Mouse (Mus musculus) adipocyte (in vitro differentiated cells): ENCODE data around the gene Cd93.
A peak's percentile ranks its signal among the peaks of the same experiment; 100 is the strongest.

ENCODE experiments used
- DNase-seq: peaks from one replicate; pipeline ENCODE4 v3.0.0-alpha.2; 2016; ENCODE audit warnings: low spot score

Cd93 gene

GRCm38 (mm10) chr2:148442172-148442571 is 1.2 kb downstream of the Cd93 start:
- no peak for DNase-seq

DNA sequence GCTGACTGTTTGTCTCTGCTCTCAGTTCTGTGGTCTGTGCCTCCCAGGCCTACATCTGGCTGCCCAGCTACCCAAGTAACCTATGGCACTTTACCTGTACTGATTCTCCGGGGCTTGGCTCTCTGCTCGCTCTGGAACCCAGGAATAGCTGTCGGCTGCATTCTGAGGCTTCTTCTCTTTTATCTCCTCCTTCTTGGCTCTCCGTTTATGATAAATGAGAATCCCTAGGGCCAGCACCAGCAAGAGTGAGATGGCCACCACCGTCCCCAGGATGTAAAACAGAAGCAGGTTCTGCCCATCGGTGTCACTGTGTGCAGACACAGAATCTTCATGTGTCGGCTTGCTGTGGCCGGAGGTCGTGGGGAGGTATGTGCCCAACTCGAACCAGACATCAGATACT is 1.9 kb downstream of the Cd93 start:
- no peak for DNase-seq

DNA sequence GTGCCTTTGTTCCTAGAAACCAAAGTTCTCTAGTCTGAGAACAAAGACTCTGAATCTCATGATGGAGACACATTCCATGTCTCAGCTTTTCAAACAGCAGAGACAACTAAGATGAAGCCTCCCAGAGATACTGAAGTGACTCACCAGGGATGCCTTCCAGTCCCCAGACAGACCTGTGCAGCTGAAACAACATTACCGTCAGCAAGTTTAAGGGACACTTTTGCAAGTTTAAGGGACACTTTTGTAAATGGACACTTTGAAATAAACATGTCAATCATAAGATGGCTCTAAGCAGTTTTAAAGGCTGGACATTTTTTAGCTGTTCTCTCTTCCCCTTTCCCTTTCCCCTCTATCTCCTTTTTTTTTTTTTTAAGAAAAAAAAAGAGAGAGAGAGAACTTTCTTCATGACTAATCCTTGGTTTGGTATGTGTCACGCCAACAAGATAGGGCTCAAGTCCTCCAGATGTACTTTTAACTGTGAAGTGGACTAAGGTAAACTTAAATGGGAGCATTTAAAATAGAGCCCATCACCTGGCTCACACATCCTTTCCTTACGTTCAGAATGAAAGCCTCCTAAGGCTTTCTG is 3.6 kb downstream of the Cd93 start:
- peak; percentile 29 for DNase-seq

DNA sequence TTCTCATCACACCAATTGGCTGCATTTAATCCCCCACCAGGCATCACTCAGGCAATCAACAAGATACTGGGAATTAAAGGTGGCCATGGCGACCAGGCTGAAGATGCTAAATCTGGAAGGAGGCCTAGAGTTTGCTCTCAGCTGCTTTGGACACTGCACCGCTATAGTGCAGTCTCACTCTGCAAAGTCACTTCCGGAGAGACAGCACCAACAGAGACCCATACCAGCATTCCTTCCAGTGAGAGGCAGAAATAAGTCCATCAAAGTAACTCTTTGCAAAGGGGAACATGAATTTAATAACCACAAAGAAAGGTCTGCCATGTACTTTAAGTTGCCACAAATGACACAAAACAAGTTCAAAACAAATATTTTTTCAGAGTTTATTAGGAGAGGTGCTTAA is 7.1 kb downstream of the Cd93 start:
- no peak for DNase-seq

DNA sequence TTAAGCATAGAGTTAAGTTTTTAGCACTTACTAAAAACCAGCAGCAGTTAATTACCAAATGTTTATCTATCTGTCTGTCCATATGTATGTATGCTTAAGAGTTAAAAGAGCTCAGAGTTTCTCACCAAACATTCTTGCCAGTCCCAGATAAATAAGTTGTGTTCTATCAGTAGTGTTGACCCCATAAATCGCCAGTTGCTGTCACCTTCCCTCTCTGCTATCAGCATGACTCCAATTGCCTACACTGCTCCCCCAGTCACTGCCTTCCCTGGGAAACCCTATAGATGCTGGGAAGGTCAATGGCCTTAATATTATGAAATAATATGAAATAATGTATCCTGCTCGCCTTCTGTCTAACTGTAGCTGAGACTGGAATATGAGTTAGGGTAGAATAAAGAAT is 11.0 kb downstream of the Cd93 start:
- no peak for DNase-seq

GRCm38 (mm10) chr2:148430941-148431340 is 12.4 kb downstream of the Cd93 start:
- no peak for DNase-seq

DNA sequence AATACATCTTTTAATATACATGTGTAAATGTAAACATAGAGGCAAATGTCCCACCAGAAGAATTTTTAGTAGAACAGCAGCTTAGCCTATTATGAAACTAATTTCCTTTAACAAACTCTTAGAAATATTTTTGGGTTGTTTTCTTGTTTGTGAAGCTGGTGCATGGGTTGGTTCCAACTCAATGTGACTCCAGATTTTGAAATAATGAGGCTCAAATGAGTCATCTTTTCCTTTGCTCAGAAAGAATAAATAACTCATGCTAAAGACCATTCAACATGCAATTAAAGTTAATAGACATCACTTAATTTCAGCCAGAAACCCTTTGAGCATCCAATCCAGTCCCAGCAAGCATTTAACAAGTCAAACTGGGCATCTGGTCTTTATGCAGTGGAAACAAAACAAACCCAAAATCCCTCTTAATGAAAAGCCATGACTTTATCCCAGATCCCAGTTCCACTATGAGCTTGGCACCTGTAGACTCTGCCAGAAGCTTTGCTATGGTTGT is 14.3 kb downstream of the Cd93 start:
- DNase-seq = peak; percentile 87

DNA sequence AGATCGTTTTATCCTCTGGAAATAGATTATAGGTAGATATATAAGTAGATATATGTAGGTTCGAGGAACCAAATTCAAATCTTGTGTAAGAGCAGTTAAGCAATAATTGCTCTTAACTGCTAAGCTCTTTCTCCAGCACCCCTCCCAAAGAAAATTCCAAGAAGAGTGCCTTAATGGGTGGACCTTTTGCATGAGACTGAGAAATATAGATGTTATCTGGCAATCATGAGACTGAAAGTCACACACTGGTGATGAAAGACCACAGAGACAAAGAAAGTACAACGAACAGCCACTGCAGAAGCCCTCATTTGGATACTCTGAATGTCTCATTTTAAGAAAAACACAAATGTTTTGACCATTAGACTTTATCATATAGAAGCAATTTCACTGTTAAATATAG is 14.8 kb downstream of the Cd93 start:
- peak; percentile 63 for DNase-seq

DNA sequence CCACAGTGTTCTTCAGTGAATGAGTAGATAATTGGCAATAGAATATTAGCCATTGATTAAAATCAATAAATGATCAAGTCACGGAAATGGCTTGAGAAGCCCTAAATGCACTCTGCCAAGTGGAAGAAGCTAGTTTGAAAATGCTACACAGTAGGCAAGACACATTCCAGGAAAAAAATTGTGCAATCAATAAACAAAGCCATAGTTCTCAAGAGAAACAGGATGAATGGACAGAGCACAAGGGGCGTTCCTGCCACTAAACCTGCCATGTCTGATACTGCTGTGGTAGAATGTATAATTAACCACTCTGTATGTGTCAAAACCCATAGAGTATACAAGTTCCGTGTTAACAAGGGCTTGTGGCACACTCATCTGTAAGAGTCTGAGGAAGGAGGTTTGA is 15.8 kb downstream of the Cd93 start:
- peak; percentile 78 for DNase-seq

DNA sequence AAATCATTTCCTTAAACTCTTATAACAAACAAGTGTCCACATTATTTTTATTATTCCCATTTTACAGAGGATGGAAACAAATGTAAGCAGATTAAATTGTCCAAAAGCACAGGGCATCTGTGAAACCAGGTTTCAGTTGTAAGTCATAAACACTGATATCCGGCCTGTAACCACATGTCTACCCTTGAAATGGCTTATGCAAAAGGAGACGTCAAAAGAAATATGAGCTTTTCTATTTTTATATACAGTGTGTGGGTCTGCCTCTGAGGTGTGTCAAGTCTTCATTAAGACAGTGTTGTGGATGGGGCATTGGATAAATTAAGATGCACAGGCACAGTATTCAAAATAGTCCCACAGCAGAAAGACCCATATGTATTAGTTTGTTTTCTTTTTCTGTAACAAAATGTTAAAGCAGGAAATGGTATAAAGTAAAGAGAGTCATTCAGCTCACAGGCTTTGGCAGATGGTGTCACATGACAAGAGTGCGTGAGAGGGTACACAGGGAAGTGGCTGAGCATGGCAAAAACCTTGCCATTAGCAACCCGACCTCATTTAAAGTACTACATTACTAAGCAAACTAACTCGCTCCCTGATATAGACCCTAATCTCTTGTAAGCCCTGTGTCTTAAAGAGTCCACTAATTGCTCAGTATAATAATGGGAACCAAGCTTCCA is 17.5 kb downstream of the Cd93 start:
- no peak for DNase-seq

- no peak for DNase-seq
These were observed 21.7 kb downstream of the Cd93 start for GRCm38 (mm10) chr2:148421706-148422105.

DNA sequence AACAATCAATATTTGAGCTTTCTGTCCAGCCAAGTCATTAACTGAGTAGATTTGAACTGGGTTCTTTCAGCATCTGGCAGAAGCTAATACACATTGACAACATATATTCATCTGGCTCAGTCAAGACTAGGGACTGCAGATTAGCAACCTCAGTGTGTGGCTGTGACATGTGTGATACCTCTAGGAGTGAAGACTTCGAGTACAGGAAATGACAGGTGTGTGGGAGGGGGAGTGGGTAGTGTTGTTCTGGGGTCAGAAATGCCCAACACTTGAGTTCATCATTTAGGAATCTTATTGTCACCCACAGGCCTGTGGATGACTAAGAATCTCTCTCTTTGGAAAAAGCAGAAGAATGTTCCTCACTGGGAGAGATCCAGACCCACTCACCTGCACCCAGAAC is 22.3 kb downstream of the Cd93 start:
- DNase-seq = no peak

DNA sequence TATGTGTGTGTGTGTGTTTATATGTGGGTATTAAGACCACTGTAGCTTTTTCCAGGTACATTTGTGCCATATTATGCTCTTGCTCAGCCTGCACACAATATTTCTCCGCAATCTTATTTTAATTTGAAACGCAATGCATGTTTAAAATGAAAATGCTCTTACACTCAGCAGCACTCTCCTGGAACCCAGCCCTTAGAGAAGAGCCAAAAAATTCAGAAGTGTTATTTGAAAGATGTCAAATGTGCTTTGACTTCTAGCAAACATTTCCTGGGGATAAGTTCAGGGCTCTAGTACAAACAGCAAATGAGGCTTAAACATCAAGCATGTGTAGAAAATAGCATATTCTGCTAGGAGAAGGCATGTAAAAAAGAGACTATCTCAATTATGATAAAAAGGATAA is 23.6 kb downstream of the Cd93 start:
- DNase-seq = no peak

DNA sequence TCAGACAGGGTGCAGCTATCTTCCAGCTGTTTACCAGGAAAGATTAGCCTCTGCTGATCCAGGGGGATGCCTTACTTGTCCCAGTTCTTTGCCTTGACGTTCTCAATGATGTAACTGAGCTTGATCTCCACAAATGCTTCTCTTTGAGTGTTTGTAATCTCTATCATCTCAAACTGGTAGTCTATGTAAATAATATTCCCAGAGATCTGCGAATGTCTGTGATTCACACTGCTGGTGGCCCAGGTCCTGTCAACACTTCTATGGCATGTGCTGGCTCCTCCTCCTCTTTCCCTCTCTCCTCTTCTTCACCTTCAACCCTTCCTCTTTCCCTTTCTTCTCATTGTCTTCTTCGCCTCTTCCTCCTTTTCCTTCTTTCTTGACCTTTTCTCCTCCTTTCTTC is 24.2 kb downstream of the Cd93 start:
- no peak for DNase-seq

DNA sequence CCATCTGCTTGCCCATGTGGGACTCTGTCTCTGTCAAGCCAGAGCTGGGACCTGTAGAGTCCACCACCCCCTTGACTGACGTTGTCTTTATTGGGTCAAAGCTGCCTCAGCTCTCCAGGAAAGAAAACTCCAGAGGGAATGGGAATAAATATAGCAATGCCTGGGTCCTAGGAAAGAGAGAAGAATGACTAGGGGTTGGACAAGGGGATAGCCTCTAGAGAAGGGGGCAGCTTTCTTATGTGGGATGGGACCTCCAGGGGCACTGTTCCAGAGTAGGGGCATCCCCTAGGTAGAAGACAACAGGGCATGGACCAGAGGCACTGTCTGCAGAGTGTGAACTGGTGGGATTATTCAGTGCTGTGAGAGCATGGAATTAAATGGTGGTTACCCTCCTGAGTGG is 33.5 kb downstream of the Cd93 start:
- DNase-seq = no peak

GRCm38 (mm10) chr2:148409141-148409540 is 34.2 kb downstream of the Cd93 start:
- peak; percentile 92 for DNase-seq

DNA sequence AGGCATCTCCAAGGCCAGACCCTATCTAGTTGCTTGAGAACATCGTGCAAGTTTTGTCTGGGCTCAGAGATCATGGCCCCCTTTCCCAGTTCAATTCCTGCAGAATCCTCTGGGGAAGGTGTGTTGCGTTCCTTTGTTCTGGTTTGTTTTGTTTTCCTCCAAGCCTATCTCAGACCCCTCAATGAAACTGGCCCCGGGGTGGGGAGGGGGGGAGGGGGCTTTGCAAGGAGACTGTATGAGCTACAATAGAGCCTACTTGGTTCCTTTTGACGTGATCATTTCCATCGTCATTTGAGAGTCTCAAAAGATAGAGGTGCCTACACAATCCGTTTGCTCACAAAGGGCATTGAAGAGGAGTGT is 34.6 kb downstream of the Cd93 start:
- DNase-seq = no peak

DNA sequence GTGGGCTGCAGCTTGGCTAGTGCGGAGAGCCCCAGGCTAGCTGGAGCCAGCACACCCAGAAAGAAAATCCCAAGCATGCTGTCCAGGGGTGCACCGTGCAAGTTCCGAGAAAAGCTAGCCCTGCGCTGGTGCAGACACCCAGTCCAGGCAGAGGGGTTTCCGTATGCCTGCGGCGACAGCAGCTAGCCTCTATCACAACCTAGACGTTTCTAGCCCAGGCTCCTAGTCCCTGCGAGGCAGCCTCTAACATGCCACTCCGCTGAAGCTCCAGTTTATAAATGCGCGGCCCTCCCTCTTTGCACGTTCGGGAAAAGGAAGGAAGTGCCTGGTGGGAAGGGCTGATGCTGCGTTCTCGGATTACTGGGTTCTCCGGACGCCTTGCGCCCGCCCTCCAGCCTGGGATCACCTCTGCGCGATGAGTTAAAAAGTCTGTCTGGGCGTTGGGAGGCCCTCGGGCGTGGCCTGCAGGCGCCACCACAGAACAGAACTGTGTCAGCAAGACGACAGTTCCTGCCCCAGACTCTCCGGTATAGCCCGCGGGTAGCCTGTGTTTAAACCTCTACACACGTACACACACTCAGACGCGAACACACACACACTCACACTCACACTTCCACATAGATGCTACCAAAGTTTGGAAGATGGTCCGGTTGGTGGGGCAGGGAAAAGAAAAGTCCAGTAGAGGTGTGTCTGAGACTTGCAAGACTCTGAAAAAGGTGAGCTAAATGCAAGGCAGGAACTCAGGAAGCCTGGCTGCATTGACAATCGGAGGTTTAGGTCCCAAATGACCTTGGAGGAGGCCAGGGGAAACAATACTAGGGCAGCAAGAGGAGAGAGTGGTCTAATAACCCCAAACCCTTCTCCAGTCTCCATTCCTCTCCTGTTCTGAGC is 35.2 kb downstream of the Cd93 start, which contains the start of gene Thbd:
Gene Thbd, minus strand, starts transcription at position 319 of the 891 bp plus-strand sequence.
- peak; percentile 74 for DNase-seq

DNA sequence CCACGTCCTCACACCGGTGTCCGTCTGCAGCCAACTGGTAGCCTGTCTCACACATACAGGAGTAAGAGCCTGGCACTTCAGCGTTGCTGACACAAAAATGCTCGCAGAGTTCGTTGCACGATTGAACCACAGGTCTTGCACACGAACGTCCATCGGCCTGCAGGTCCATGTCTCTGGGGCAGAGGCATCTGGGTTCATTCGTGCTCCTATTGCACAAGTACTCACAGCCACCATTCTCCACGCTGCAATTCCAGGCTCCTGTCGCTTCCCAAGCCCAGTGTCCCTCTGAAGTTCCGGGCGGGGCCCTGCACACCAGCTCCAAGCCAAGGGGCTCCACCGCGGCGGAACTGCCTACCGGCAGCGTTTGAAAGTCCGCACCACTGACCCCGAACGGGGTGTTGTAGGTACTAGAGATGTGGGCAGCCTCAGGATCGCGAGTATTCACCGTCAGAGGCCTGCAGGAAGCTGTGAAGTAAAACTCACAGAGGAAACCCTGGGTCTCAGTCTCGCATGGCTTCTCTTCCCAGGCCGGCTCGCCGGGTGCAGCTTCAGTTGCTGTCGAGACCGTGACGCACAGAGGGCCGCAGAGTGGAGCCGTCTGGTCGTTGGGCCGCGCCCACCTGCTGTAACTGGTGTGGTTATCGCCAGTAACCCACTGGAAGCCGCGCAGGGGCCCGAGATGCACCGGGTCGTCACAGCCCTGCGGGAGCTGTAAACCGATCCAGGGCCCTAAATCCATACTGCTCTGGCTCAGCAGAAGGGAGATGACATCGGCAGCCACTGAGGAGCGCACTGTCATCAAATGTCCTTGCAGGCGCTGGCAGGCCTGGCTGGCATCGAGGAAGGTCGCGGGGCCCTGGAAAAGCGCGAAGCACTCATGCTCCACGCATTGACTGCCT is 36.1 kb downstream of the Cd93 start:
- peak; percentile 48 for DNase-seq

DNA sequence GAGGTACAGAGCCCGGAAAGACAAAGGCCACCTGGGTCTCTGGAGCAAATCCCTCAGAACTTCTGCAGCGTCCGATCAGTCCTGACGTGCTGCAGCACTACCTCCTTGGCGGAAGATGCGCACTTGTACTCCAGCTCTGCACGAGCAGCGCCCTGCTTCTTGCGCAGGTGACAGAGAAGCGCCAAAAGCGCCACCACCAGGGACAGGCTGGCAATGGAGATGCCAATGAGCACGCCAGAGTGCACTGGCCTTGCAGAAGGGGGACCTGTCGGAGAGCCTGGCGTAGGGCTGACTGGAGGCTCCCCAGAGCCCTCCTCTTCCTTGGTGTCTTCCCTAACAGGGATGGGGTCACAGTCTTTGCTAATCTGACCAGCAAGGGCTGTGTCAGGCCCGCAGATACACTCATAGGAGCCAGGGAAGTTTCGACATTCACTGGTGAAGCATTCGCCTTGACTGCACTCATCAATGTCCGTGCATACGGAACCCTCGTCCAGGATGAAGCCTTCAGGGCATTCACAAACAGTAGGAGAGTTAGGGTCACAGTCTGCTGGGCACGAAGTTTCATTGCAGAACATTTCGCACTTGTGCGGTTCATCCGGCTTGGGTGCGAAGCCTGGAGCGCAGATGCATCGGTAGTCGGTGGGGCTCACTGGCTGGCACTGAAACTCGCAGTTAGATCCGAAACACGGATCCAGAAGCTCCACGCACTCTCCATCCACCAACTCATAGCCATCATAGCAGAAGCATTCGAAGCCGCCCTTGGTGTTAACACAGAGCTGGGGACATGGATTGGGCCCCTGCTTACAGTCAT is 37.0 kb downstream of the Cd93 start:
- DNase-seq = peak; percentile 51

- no peak for DNase-seq
These were observed 38.5 kb downstream of the Cd93 start for GRCm38 (mm10) chr2:148404906-148405305.
